Mouse (Mus musculus): ENCODE measurements around the gene Lrp2. TPM values are rescaled to one million over a fixed set of nuclear protein-coding genes. Genes with fewer than 3 reads are reported as not detected.

The Lrp2 gene
- polyA plus RNA-seq (2012; ENCODE audit: low replicate concordance) = 0.01 TPM in 1 of 2 replicates, not detected in the other

DNA sequence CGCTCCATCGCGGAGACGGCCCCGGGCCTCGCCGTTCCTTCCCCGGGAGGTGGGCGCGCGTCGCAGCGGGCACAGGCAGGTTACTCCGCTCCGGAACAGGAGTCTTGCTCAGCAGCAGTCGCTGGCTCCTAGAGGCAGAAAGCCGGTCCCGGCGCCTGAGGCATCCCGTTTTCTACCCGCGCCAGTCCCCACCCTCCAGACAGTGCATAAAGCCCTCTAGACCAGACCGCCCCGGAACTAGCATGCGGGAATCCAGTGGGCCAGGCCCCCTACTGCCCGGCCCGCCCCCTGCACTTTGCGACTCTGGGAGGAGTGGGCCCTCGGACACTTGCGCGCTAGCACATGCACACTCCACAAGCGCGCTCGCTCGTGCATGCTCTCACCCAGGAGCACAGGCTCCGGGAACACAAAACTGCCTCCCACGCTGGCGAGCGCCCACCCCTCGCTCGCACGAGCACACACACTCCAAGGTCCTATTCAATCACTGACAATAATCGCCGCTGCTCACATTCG is at the start of gene Lrp2:
Lrp2 (minus strand) TSS at position 180 of the 513 bp plus-strand sequence.

DNA sequence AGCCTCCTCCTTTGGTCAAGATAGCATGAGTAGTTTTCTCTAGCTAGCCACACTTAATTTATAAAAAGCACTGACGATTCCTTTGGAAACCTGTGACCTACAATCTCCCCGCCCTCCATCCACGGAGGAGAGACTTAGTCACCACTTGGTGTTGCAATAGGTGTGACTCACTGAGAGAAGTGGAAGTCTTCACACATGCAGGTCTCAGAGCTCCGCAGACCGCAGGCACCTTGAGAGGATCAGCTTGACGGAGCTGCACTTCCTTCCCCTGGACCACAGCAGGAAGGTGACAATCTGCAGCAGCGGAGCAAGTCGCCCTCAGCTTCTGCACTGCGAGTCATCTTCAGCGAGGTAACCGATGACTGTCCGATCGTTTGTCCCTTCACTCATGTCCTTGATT is 205.6 kb downstream of the Lrp2 start, which contains the start of gene Dhrs9:
Dhrs9 (plus strand) TSS at position 165 of the 400 bp plus-strand sequence.

Other genes starting within 250 kb of the Lrp2 start
- gene Abcb11, start 243.4 kb downstream of the Lrp2 start, polyA plus RNA-seq (2012; ENCODE audit: low replicate concordance) = not detected in 2 replicates
- 0.37 and 0.61 TPM in 2 replicates for gene Dhrs9, start 205.6 kb downstream of the Lrp2 start, polyA plus RNA-seq (2012; ENCODE audit: low replicate concordance)
- gene Bbs5, start 61.1 kb upstream of the Lrp2 start, polyA plus RNA-seq (2012; ENCODE audit: low replicate concordance) = not detected in 2 replicates
- not detected in 2 replicates for gene Klhl41, start 84.1 kb upstream of the Lrp2 start, polyA plus RNA-seq (2012; ENCODE audit: low replicate concordance)
- gene Fastkd1, start 127.5 kb upstream of the Lrp2 start, polyA plus RNA-seq (2012; ENCODE audit: low replicate concordance) = 0.49 and 1.0 TPM in 2 replicates
- 6.4 and 13.2 TPM in 2 replicates for gene Ppig, start 136.5 kb upstream of the Lrp2 start, polyA plus RNA-seq (2012; ENCODE audit: low replicate concordance)
- 0.10 and 0.84 TPM in 2 replicates for gene Ccdc173, start 203.5 kb upstream of the Lrp2 start, polyA plus RNA-seq (2012; ENCODE audit: low replicate concordance)
- gene Phospho2, start 203.6 kb upstream of the Lrp2 start, polyA plus RNA-seq (2012; ENCODE audit: low replicate concordance) = 8.2 and 8.3 TPM in 2 replicates
- 0.19 TPM in 1 of 2 replicates, not detected in the other for gene Klhl23, start 235.9 kb upstream of the Lrp2 start, polyA plus RNA-seq (2012; ENCODE audit: low replicate concordance)

Measured in hematopoietic multipotent progenitor cell, adult 10-12 weeks (in vitro differentiated cells).